Comparison of ENCODE assay signal across 10 mouse cellular contexts in genomic region chr9:84117337-84117736, GRCm38 (mm10).
A peak's percentile ranks its signal among the peaks of the same experiment; 100 is the strongest.
DNase-seq lines count a peak whose midpoint lies in the region; ATAC-seq and TF ChIP-seq lines count a peak whose summit lies in the region.
"Had no signal": no experiment of that assay in that cellular context is flagged by ENCODE, and none has a peak within 500 bp of the region (broad histone marks: within the 10 kb centered on the region; RNA-seq: fewer than 3 reads in every experiment).

No protein-coding gene starts in this region.

- H3K4me1 ChIP-seq in lung, embryonic 14.5 days (ENCODE audit: insufficient read depth): no peaks in the 10 kb centered on the region
- H3K4me1 ChIP-seq in midbrain, embryonic 14.5 days (ENCODE audit: control insufficient read depth, insufficient read depth, low read length): 0 out of 2 replicates have a peak, but pooled peaks cover 5% of the 10 kb centered on the region
- H3K4me1 ChIP-seq: embryonic facial prominence, embryonic 15.5 days had no signal

- H3K27me3 ChIP-seq in lung, embryonic 14.5 days (ENCODE audit: insufficient read depth, low read length): no peaks in the 10 kb centered on the region
- H3K27me3 ChIP-seq in Patski: no peaks in the 10 kb centered on the region
- no peaks in the 10 kb centered on the region for H3K27me3 ChIP-seq in midbrain, embryonic 14.5 days (ENCODE audit: control insufficient read depth, insufficient read depth, low read length)
- H3K27me3 ChIP-seq: embryonic facial prominence, embryonic 15.5 days; heart, embryonic 13.5 days had no signal

- no peak overlapping the region for H3K4me2 ChIP-seq in lung, embryonic 14.5 days
- H3K4me2 ChIP-seq in midbrain, embryonic 14.5 days (ENCODE audit: low read length): no peak overlapping the region
- H3K4me2 ChIP-seq: embryonic facial prominence, embryonic 15.5 days; heart, embryonic 13.5 days had no signal

- no peaks in the 10 kb centered on the region for H3K9me3 ChIP-seq in lung, embryonic 14.5 days (ENCODE audit: low read depth, low read length)
- no peaks in the 10 kb centered on the region for H3K9me3 ChIP-seq in midbrain, embryonic 14.5 days (ENCODE audit: control insufficient read depth, low read length)
- H3K9me3 ChIP-seq: embryonic facial prominence, embryonic 15.5 days; heart, embryonic 13.5 days had no signal

- POLR2A ChIA-PET in Patski (lab: Charles Lee): no interaction called here

- in situ Hi-C loops in Patski (cut with MboI; ENCODE audit: low pct_unique_long_range_greater_than_20kb): no loop called here

- WGBS in lung, embryonic 14.5 days: 62% methylated on average over 5 of the region's 5 CpGs
- 72% methylated on average over 5 of the region's 5 CpGs for WGBS in midbrain, embryonic 14.5 days

- CTCF ChIA-PET in Patski (lab: Charles Lee): interaction anchor here (0.9 kb wide), 1 partner anchor 35 kb away, joined by 3 read pairs; no protein-coding TSS in a partner anchor

- no peak overlapping the region for H3K4me3 ChIP-seq in lung, embryonic 14.5 days (ENCODE audit: low read depth, low read length)
- H3K4me3 ChIP-seq in midbrain, embryonic 14.5 days (replicated peaks; ENCODE audit: low read depth, low read length): no peak overlapping the region
- H3K4me3 ChIP-seq: embryonic facial prominence, embryonic 15.5 days; heart, embryonic 13.5 days had no signal

- peak; percentile 87 for DNase-seq in heart, adult 11 months
- no peak for DNase-seq in heart, adult 8-10 months (ENCODE audit: low spot score)
- peak; percentile 50 for DNase-seq in lung, embryonic 14.5 days
- DNase-seq in lung, postnatal 4 days: no peak
- DNase-seq in Patski (ENCODE audit: low read depth, low spot score): no peak
- DNase-seq in midbrain, embryonic 14.5 days: peak; percentile 33
- no peak for DNase-seq in right cerebral cortex, adult 2 months (ENCODE audit: low spot score in 2 of 2)
- DNase-seq in natural killer cell, adult 2 months (ENCODE audit: low spot score in 2 of 2): no peak

- H3K9ac ChIP-seq in lung, embryonic 14.5 days: no peak overlapping the region
- no peak overlapping the region for H3K9ac ChIP-seq in midbrain, embryonic 14.5 days (replicated peaks; ENCODE audit: low read length)
- H3K9ac ChIP-seq: embryonic facial prominence, embryonic 15.5 days; heart, embryonic 13.5 days had no signal

- H3K27ac ChIP-seq in lung, embryonic 14.5 days (ENCODE audit: low read depth): no peak overlapping the region
- no peak overlapping the region for H3K27ac ChIP-seq in midbrain, embryonic 14.5 days (replicated peaks; ENCODE audit: low read depth, low read length)
- H3K27ac ChIP-seq: embryonic facial prominence, embryonic 15.5 days; heart, embryonic 13.5 days had no signal

- TF ChIP-seq CTCF in lung, embryonic 14.5 days (IDR thresholded peaks at IDR 0.05; ENCODE audit: low read depth): peak; percentile 53
- peak; percentile 48 for TF ChIP-seq CTCF in Patski (IDR thresholded peaks at IDR 0.05)

- no peaks in the 10 kb centered on the region for H3K36me3 ChIP-seq in lung, embryonic 14.5 days (ENCODE audit: insufficient read depth)
- H3K36me3 ChIP-seq in midbrain, embryonic 14.5 days (ENCODE audit: control insufficient read depth, insufficient read depth, low read length): no peaks in the 10 kb centered on the region
- H3K36me3 ChIP-seq: embryonic facial prominence, embryonic 15.5 days; heart, embryonic 13.5 days had no signal

- ATAC-seq in lung, embryonic 14.5 days (ENCODE audit: insufficient read depth): no peak
- no peak for ATAC-seq in Patski
- no peak for ATAC-seq in midbrain, embryonic 14.5 days (ENCODE audit: low FRiP score, low TSS enrichment)

Comparison
In these comparisons a context has a peak if more than half of its experiments do, and no peak if none do; other contexts are left out.
1. DNase-seq: peak in heart, adult 11 months (single experiment), lung, embryonic 14.5 days (single experiment) and midbrain, embryonic 14.5 days (single experiment); none in heart, adult 8-10 months (single experiment), lung, postnatal 4 days (0 of 2), Patski (single experiment), right cerebral cortex, adult 2 months (0 of 2) and natural killer cell, adult 2 months (0 of 2).